Mouse (Mus musculus) thymus, adult 2 months (tissue): ENCODE data around the gene Lsm11.

Experiments
- CTCF ChIP-seq: fragments of 200-500 bp; IDR thresholded peaks from 2 replicates; pipeline ENCODE4 v1.5.1; 2012; ENCODE audit warnings: mild to moderate bottlenecking, control low read depth, low read length, moderate library complexity, borderline replicate concordance; ENCODE audit not compliant: control insufficient read depth, poor library complexity, insufficient read depth; ENCODE audit errors: extremely low read depth
- POLR2A ChIP-seq: fragments of 200-500 bp; IDR thresholded peaks from 2 replicates; pipeline ENCODE4 v1.6.1; 2012; ENCODE audit warnings: mild to moderate bottlenecking, low read length, control low read depth, moderate library complexity; ENCODE audit not compliant: control insufficient read depth, poor library complexity, insufficient read depth; ENCODE audit errors: extremely low read depth

DNA sequence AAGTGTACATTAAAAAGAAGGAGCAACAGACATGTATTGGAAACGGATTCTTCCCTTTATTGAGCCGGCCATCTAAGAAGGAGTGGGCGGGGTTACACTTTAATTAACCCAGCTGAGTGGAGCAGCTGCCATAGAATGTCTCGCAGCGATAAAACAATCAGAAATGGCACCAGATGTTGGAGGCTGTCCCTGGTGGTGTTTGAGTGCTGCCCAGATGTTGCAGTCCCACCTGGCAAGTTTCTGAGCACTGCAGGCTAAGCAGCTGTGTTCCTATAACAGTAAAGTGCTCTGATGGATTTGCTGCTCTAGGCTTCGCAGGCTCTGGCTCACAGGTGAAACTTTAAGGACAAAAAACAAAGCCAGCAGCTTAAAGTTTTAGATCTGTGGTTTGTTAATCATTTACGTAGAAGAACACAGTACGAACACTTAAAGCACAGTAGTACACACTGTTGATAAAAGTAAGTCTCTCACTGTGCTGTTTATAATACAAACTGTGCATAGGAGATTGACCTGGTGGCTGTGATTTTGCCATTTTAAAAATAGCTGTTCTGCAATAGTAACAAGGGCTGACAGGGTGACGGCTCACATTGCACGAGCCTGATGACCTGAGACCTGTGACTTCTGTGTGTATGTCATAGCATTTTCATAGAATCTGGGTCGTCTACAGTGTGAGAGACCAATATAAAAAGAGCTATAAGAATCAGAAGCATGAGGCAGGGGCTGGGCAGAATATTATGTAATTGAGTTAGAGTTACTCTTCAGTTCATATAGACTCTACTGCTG, 44.3 kb downstream of the Lsm11 start:
- no peak for TF ChIP-seq CTCF
- TF ChIP-seq POLR2A, result no peak
